In the genomic region with DNA sequence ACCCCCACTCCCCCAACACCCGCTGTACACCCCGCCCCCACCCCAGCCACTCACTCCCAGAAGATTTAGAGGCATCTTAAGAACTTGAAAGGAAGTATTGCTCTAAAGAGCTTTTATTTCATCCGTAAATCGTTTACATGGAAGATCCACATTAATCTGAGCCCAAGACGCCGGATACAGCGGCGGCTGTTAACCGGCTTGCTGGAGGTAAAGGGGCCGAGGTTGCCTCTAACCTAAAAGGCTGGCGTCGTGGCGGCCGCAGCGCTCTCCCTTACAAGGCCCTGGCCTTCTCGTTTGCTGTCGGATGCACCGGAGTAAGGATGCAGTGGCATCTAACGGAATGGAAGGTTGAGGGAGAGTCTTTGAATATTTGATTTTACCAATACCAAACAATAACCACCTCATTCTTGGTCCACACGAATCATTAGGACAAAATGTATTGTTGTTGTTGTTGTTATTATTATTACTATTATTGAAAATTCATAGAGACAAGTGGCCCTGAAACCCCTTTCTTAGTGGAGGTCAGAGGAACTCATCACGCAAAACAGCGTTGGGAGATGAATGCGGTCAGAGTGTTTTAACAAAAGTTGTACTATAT, we compare ENCODE assay signal across 11 mouse cellular contexts. TPM values are rescaled to one million over a fixed set of nuclear protein-coding genes. Genes with fewer than 3 reads are reported as not detected.
DNase-seq lines count a peak whose midpoint lies in the region; ATAC-seq and TF ChIP-seq lines count a peak whose summit lies in the region.
"Had no signal": no experiment of that assay in that cellular context is flagged by ENCODE, and none has a peak within 500 bp of the region (broad histone marks: within the 10 kb centered on the region; RNA-seq: fewer than 3 reads in every experiment).

No protein-coding gene starts in this region.

- 0 out of 2 replicates have a peak, but pooled peaks cover 4% of the 10 kb centered on the region for H3K4me1 ChIP-seq in kidney, embryonic 14.5 days (ENCODE audit: control insufficient read depth, insufficient read depth, low read length)
- H3K4me1 ChIP-seq in embryonic facial prominence, embryonic 12.5 days, result peaks cover 4% of the 10 kb centered on the region; the same call in 1 of the 2 replicates
- H3K4me1 ChIP-seq in liver, embryonic 12.5 days, result no peaks in the 10 kb centered on the region

- no peak for TF ChIP-seq POLR2A in brain, embryonic 14.5 days (IDR thresholded peaks at IDR 0.05; ENCODE audit: borderline replicate concordance, extremely low read depth, insufficient read depth, insufficient read length, poor library complexity, severe bottlenecking)

- H3K36me3 ChIP-seq in kidney, embryonic 14.5 days (ENCODE audit: control insufficient read depth, insufficient read depth, low read length), result no peaks in the 10 kb centered on the region
- no peaks in the 10 kb centered on the region for H3K36me3 ChIP-seq in embryonic facial prominence, embryonic 12.5 days
- H3K36me3 ChIP-seq in liver, embryonic 12.5 days, result no peaks in the 10 kb centered on the region

- H3K9ac ChIP-seq in kidney, embryonic 14.5 days (ENCODE audit: low read depth, low read length), result 0 out of 2 replicates have a peak overlapping the region, but pooled peaks have one; percentile 23
- peak overlapping the region; percentile 74 for H3K9ac ChIP-seq in embryonic facial prominence, embryonic 12.5 days
- no peak overlapping the region for H3K9ac ChIP-seq in liver, embryonic 12.5 days

- H3K27me3 ChIP-seq in kidney, embryonic 14.5 days (ENCODE audit: control insufficient read depth, insufficient read depth, low read length), result peaks cover 70% of the 10 kb centered on the region
- peaks cover 33% of the 10 kb centered on the region for H3K27me3 ChIP-seq in embryonic facial prominence, embryonic 12.5 days
- peaks cover 78% of the 10 kb centered on the region for H3K27me3 ChIP-seq in liver, embryonic 12.5 days (replicated peaks)

- ATAC-seq in kidney, embryonic 14.5 days (ENCODE audit: low FRiP score, low TSS enrichment), result peak; percentile 32; the same call in 1 of the 2 replicates
- no peak for ATAC-seq in embryonic facial prominence, embryonic 12.5 days (ENCODE audit: insufficient number of reproducible peaks, insufficient read depth, low FRiP score, low TSS enrichment)
- ATAC-seq in liver, embryonic 12.5 days, result no peak

- intact Hi-C loops in gastrocnemius, adult 2 months (cut with DNase I), result no loop called here

- H3K4me2 ChIP-seq in kidney, embryonic 14.5 days (replicated peaks; ENCODE audit: low read depth, low read length), result peak overlapping the region; percentile 49
- H3K4me2 ChIP-seq in embryonic facial prominence, embryonic 12.5 days (replicated peaks), result peak overlapping the region; percentile 47
- H3K4me2 ChIP-seq in liver, embryonic 12.5 days, result peak overlapping the region; percentile 48

- WGBS in kidney, embryonic 14.5 days, result under 1% methylated on average over 23 of the region's 23 CpGs
- WGBS in embryonic facial prominence, embryonic 12.5 days, result 1% methylated on average over 23 of the region's 23 CpGs
- WGBS in liver, embryonic 12.5 days (ENCODE audit: insufficient replicate concordance), result 3% methylated on average over 23 of the region's 23 CpGs

- no peak for TF ChIP-seq CTCF in brain, embryonic 14.5 days (IDR thresholded peaks at IDR 0.05; ENCODE audit: borderline replicate concordance, extremely low read depth, insufficient read depth, insufficient read length)
- TF ChIP-seq CTCF in gastrocnemius, adult 2 months (IDR thresholded peaks at IDR 0.05), result no peak

- H3K27ac ChIP-seq in kidney, embryonic 14.5 days (ENCODE audit: low read depth, low read length), result peak overlapping the region; percentile 62; the same call in 1 of the 2 replicates
- peak overlapping the region; percentile 97 for H3K27ac ChIP-seq in embryonic facial prominence, embryonic 12.5 days
- H3K27ac ChIP-seq in liver, embryonic 12.5 days, result no peak overlapping the region
- no peak overlapping the region for H3K27ac ChIP-seq in gastrocnemius, adult 2 months

- no peaks in the 10 kb centered on the region for H3K9me3 ChIP-seq in kidney, embryonic 14.5 days (ENCODE audit: control insufficient read depth, low read length)
- no peaks in the 10 kb centered on the region for H3K9me3 ChIP-seq in embryonic facial prominence, embryonic 12.5 days
- no peaks in the 10 kb centered on the region for H3K9me3 ChIP-seq in liver, embryonic 12.5 days (replicated peaks)

- no peak for DNase-seq in kidney, adult 18-20 months
- peak; percentile 59 for DNase-seq in brain, embryonic 14.5 days (ENCODE audit: low read depth)
- DNase-seq in ovary, adult 18-20 months (ENCODE audit: low spot score), result no peak
- no peak for DNase-seq in gastrocnemius, adult 2 months
- no peak for DNase-seq in T-cell, adult 2 months (ENCODE audit: low spot score)
- DNase-seq: cerebellum, adult 2 months had no signal

- H3K4me3 ChIP-seq in kidney, embryonic 14.5 days (ENCODE audit: low read length), result peak overlapping the region; percentile 48
- H3K4me3 ChIP-seq in embryonic facial prominence, embryonic 12.5 days, result peak overlapping the region; percentile 58
- H3K4me3 ChIP-seq in liver, embryonic 12.5 days, result peak overlapping the region; percentile 30; the same call in 1 of the 2 replicates
- no peak overlapping the region for H3K4me3 ChIP-seq in gastrocnemius, adult 2 months

RNA-seq across cellular contexts. Expression of gene Alx1, which starts 0.8 kb away (rescaled TPM):
- polyA plus RNA-seq in kidney, embryonic 14.5 days (2014; fragmentation: Nextera tagmentation; extraction: Ambion mirVana), result 34.8 and 36.7 TPM in 2 replicates
- polyA plus RNA-seq in brain, embryonic 14.5 days (2012; rRNA removed), result 0.20 and 0.75 TPM in 2 replicates
- 131 and 192 TPM in 2 replicates for polyA plus RNA-seq in embryonic facial prominence, embryonic 12.5 days (2016; fragmentation: Nextera tagmentation; extraction: Ambion mirVana)
- 0.17 and 0.33 TPM in 2 replicates for polyA plus RNA-seq in liver, embryonic 12.5 days (2016; fragmentation: Nextera tagmentation; extraction: Ambion mirVana)
- not detected for total RNA-seq in gastrocnemius, adult 2 months (2021)
- total RNA-seq: left cerebral cortex, postnatal 25 days; neutrophil, adult 5-6 weeks had no signal
- polyA plus RNA-seq: cerebellum, adult 2 months had no signal

Comparison
In these comparisons a context has a peak if more than half of its experiments do, and no peak if none do; other contexts are left out.
1. H3K27ac ChIP-seq: peak in kidney, embryonic 14.5 days (single experiment) and embryonic facial prominence, embryonic 12.5 days (single experiment); none in liver, embryonic 12.5 days (single experiment) and gastrocnemius, adult 2 months (single experiment).
2. RNA of gene Alx1, which starts 0.8 kb away (polyA plus RNA-seq): 131 to 192 TPM in embryonic facial prominence, embryonic 12.5 days and 34.8 to 36.7 TPM in kidney, embryonic 14.5 days; 0.20 to 0.75 TPM in brain, embryonic 14.5 days and 0.17 to 0.33 TPM in liver, embryonic 12.5 days; every median in the first group is over 10 times any median in the second.
3. Peak in every context shown above with its lines, with median percentiles within 50 percentile points of each other: H3K4me2 ChIP-seq.